Mouse (Mus musculus) heart, postnatal 0 days (tissue): ENCODE results near the gene Gtf2i.

Source experiments
- CTCF ChIP-seq: IDR thresholded peaks from 2 replicates; pipeline ENCODE4 v1.5.1; 2016; ENCODE audit warnings: antibody characterized with exemption, control low read depth, low read depth
- EP300 ChIP-seq: IDR thresholded peaks from 2 replicates; pipeline ENCODE4 v1.6.1; 2016; ENCODE audit warnings: antibody characterized with exemption, low read depth

DNA sequence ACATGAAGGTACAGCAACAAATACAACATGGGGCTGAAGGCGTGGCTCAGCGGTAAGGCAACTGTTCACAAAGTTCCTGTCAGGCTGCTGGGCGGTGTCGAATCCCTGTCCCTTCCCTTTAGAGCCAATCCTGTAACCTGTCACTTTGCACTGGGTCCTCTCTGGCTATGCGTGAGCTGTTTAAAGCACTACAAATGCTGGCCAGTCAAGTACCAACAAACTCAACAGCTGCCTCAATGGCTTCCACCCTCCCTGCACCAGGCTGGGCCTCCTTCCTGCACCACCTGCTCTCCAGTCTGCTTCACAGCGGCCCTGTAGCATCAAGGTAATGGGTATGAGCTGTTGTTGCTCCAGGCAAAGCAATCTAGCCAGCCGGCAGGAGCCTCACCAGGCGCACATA is 45.8 kb downstream of the Gtf2i start:
- TF ChIP-seq CTCF (no peak), EP300 (no peak)
